Mouse (Mus musculus): ENCODE measurements around the gene Psmd1.

The Psmd1 gene

DNA sequence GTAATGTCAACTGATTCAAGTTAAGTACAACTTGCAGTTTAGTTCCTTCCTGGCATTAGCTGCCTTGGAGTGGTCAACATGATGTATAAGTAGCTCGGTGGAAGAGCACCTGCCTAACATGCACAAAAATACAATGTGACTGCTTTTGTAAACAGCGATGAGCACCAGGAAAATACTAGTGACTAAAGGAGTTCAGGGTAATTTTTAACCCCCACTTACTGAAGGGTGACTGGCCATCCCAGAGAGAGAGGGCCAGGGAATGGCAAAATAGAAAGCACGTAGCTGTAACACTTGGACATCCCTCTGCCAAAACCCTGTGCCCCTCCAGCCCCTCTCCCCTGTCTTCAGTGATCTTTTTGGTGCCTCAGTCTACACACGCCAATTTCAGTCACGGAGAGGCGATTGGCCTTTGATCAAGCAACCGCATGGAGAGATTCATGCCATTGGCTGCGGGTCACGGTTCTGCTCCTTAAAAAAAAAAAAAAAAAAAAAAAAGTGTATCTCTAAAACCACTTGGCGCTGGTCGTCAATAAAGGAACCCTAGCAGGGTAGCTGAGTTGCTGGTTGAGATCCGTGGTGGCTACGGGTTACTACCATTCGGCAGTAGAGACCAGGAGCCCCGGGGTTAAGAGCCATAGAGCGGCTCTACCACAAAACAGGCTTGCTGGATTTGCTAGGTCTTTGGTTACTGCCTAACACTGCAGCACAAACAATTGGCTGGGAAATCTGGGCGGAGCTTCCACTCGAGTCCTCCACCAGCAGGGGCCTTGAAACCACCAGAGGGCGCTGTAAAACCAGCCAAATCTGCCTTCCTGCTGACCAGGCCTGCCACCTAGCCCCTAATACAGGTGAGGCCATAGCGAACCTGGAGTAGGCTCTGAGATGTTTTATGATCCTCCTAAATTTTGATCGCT lies 5.1 kb upstream of the Psmd1 start:
- peak; percentile 93 for DNase-seq (ENCODE audit: low read depth, low spot score)

DNA sequence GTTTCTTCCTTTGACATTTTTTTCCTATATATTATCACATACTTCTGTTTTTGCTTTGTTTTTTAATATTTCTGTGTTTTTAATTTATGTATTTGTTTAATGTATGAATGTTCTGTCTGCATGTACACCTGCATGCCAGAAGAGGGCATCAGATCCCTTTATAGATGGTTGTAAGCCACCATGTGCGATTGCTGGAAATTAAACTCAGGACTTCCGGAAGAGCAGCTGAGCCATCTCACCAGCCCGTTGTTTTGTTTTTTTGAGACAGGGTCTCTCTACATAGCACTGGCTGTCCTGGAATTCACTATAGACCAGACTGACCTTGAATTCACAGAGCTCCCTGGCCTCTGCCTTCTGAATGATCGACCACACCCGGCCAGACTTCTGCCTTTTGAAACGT lies 1.7 kb upstream of the Psmd1 start:
- DNase-seq (ENCODE audit: low read depth, low spot score) = no peak

DNA sequence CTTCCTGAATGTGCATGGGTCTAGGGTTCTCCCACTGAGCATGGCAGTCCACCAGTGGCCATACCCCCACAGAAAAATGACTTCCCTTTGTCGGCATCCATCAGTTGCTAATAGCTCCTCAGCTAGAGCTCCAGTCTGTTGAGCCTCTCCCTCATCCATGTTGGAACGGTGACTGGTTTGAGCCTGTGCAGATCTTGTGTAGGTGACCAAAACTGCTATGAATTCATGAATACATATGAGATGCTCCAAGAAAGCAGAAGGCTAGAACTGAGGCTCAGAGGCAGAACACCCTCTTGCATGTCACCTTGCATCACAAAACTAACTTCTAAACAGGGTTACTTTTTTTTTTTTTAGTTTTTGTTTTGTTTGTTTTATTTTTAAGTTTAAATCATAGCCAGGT lies 12.4 kb downstream of the Psmd1 start:
- DNase-seq (ENCODE audit: low read depth, low spot score) = no peak

DNA sequence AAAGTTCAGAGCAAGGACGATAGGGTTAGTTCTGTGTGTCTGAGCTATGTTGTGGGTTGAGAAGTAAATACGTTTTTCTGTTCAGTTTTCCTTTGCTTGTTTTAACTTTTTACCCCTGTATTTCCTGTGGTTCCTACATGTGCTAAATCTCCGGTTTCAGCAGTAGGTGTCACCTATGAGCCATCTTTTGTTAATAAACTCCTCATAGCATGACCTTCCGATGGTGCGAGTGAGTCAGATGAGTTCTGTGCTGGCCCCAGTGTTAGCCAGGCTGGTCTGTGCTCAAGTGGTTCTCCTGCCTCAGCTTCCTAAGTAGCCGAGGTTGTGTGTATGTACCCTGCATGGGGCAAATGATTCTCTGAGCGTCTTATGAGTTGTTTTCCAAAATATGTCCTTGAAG lies 30.2 kb downstream of the Psmd1 start:
- DNase-seq (ENCODE audit: low read depth, low spot score) = no peak

DNA sequence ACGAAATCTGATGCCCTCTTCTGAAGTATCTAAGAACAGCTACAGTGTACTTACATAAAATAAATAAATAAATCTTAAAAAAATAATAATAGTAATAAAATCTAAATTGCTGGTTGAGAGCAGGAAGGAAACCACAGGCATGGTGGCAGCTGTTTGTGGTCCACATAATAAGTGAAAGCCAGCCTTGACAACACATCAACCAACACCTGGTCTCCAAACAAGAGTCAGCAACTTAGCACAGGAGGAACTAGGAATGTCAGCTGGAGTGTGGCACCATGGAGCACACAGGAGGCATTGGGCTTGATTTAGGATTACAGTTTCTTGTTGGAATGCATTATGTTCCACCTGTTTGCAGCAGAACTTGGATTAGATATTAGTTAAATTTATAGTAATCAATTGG lies 40.9 kb downstream of the Psmd1 start:
- no peak for DNase-seq (ENCODE audit: low read depth, low spot score)

DNA sequence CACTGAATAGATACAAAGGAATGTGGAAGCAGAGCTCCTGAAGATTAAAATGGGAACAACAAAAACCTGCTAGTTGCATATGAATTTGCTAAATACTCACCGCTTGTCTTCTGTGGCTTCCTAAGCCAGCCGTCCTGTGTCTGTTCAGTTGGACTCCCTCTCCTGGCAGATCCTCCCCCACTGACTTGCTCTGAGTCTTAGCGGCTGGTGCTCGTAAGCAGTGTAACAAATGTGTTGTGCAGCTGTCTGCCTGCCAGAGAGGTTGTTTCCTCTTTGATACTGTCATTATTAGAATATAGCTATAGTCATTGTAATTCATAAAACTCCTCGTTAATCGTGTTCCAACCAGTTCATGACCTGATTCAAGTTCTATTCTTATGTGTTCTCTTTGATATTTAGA lies 47.6 kb downstream of the Psmd1 start, which contains the start of gene Htr2b:
TSS of gene Htr2b (minus strand) at position 192 of the 400 bp plus-strand sequence.
- DNase-seq (ENCODE audit: low read depth, low spot score) = no peak

DNA sequence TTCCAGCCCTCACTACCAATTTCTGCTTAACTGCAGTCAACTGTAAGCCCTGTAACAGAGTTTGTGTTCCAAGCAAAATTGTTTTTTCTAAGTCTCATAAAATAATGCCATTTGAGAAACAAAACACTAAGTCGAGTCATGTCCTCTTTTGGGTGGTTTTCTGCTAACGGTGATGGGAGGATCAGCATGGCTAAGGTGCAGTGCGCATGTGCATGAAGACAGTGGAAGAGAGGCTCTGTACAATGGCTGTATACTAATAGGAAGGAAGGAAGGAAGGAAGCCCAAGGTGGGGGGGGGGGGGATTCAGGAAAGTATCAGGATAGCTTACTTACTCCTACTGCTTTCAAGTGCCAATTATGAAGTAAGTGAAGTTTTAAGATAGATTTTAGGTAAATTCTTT lies 50.0 kb downstream of the Psmd1 start:
- no peak for DNase-seq (ENCODE audit: low read depth, low spot score)

DNA sequence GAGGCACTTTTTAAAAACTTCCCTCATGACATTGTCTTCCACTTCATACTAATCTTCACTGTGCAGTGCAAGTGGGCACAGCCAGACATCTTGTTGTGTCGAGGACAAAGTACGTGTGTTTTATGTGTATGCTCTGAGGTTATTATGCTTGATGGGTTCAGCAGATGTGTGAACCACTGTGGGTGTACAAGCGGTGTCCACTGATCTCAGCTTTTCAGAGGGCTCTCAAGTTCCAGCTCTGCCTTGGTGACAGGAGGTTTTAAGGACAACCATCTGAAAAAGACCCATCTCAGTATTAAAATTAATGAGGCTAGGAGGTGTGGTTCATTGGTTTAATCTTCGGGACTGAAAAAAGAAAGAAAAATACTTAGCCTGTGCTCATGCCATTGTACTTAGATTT lies 55.4 kb downstream of the Psmd1 start:
- no peak for DNase-seq (ENCODE audit: low read depth, low spot score)

DNA sequence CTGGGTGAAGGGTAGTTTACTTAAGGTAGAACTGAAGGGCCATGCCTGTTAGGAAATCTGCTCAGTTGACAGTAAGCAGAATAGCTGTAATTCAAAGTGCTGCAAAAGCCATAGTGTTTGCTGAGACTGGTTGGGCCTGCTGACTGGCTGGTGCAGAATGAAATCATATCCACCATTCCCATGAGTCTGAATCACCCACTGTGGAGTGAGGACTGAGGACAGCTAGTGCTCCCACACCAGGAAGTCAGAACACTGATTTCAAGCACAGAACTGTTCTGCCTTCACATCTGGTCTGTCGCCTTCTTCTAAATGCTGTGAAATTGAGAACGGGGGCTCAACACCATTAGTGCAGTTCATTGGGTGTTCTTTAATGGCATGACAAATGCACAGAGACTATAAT lies 61.8 kb downstream of the Psmd1 start:
- no peak for DNase-seq (ENCODE audit: low read depth, low spot score)

DNA sequence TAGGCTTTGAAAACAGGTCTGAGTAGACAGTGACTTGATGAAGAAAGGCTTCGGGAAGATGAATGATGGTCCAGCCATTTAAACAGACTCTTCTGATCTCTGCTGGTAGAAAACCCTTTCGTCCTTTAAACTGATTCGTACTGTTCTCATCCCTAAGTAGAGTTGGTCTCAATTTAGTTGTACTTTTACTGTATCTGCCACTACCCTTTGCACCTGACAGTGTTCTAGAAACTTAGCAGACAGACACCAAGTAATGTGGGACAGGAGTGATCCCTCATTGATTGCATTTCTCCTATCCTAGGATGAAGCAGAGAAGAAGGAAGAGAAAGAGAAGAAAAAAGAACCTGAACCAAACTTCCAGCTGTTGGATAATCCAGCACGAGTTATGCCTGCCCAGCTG lies 69.2 kb downstream of the Psmd1 start, which contains the start of gene Gm21972:
TSS of gene Gm21972 (plus strand) at position 301 of the 400 bp plus-strand sequence.
- DNase-seq (ENCODE audit: low read depth, low spot score) = no peak

DNA sequence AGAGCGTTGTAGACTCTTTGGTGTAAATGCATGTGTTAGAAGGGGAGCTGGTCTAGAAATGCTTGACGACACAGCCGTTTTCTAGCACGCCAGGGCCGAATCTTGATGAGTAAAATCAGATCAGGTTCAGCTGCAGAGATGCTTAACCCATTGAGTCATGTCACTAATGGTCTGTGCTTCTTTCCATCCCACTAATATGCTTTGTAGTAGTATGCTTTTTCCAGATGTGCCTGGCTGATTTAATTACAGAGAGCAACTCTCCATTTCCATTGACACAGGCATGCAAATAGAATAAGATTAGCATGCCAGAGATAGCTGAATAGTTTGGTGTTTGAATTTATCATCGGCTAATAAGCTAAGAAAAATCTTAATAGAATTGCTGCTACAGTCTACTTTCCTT lies 71.1 kb downstream of the Psmd1 start:
- DNase-seq (ENCODE audit: low read depth, low spot score) = no peak

DNA sequence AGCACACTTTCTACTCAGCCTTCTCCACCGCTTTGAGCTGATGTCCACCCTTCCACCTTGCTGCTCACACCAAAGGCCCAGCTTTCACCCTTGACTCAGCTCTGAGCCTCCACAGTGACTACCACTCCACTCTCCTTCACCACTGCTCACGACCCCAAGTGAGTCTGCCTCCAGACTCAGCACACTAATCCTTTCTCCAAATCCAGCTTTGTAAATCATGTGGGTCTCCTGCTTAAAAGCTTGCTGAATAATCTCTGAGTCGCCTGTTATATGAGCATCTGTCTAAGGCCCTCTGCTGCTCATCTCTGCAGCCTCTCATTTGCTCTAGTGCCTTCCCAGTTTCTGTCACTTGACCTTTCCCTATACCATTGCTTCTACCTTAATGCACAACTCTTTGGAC lies 76.9 kb downstream of the Psmd1 start:
- peak; percentile 64 for DNase-seq (ENCODE audit: low read depth, low spot score)

DNA sequence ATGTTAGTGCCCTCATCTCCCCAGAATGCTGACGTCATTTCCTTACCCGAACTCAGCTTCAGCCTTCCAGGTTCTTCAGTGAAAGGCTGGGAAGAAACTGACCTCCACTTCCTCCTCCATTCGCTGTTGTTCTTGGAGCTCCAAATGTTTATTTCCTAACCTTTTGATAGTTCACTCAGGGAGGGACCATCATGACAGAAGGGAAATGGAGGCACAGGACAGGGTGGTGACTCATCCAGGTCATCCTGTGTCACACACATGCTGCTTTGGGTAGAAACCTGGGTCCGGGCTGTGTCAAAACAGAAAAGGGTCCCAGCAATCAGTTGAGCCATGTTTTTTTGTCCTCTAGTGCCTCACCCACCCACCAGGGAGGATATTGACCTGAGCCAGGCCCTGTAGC lies 79.0 kb downstream of the Psmd1 start:
- DNase-seq (ENCODE audit: low read depth, low spot score) = no peak

DNA sequence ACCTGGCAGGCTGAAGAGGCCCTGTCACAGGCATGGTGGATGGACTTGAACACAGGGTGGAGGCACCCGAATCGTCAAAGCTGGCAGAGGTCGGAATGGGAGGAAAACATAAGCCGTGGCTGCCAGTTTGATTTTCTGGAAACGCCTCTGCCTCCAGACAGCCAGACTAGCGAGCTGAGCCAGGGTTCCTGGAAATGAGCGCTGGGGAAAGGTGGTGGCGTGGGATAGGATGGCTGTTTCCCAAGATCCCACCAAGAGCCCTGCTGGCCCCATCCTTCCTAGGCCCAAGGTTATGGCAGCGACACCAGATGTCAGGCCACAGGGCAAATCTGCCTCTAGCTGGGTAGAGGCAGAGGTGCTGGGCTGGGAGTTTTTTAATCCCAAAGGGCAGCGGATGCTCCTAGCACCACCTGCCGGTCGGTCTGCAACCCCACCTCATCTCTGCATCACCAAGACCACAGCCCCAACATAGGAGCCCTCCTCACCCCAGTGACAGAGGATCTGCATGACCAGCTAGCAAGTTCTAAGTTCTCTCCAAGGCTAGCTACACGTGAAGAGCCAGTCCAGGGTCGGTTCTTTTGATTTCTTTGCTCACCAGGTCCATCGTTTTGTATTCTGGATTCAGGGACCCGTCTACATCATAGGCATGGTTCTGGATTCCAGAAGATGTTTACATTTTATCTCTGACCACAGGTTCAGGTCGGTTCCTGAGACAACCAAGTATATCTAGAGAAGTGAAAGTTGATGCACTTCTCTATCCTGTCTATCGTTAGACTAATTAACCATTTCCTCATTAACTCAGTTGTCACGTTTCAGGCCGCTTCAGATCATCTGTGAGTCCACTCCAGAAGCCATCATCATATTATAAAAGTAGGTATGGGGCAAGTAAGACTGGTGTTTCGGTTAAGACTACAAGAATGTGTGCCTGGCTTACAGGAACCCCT lies 80.1 kb downstream of the Psmd1 start:
- DNase-seq (ENCODE audit: low read depth, low spot score) = peak; percentile 21

DNA sequence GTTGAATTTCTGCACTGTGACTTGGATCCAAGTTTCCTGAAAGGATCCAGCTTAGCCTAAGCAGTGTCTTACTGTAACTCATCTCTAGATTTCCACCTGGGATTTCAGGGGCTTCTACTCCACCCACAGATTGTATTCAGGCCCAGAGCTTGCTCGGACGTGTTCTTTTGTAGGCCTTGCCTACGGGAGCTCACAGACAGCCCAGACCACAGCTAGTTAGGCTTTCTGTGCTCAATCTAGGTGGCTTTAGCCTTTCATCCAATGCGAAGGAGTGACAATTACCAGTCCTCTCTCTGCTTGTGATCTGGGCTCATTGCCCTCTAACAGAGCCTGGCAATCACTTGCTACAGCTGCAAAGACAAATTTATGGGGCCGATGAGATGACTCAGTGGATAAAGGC lies 82.1 kb downstream of the Psmd1 start:
- DNase-seq (ENCODE audit: low read depth, low spot score) = no peak

DNA sequence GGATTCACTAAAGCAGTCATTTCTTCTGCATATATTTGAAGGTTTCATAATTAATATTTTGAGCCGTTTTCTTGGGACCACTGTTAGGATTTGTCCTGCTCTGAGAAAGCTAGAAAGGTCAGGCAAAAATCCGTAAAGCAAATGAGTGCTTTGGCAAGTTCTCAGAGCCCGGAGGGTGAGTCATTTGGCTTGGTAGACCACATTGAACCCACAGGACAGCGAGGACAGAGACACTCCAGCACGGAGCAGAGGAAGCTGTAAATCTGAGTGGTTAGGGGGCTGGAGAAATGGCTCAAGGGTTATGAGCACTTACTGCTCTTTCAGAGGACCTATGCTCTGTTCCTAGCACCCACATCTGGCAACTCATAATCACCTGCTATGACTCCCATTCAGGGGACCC lies 83.4 kb downstream of the Psmd1 start:
- DNase-seq (ENCODE audit: low read depth, low spot score) = no peak

DNA sequence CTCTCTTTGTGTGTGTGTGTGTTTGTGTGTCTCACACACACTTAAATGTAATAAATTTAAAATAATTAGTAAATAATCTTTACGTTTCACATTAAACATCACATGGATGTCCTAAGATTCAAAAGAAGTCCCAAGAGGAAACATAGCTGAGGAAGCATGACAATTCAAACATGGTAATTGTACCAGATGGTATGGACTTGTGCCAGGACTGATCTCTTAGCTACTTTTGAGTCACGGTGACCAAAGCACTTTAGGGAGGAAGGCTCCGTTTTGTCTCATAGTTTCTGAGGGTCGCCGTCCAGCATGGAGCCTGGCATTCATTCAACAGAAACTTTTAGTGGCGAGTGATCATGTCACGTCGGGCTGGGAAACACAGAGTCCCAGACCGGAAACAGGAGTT lies 84.0 kb downstream of the Psmd1 start:
- no peak for DNase-seq (ENCODE audit: low read depth, low spot score)

DNA sequence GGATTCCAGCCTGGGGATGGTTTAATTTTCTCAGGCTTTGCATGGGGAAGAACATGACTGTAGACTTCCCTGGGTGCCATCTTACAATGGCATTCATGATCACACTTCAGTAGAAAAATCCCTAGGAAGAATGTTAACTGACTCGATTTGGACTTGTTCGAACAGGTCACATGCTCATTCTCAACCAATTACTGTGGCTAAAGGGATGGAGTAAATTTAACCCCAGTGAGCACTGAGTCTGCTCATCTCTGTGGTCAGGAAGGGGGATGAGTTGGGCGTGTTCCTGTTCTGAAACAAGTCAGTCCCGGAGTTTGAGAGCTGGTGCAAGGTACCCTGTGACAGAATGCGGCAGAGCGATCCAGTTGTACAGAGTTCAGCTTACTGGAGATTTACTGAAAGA lies 86.7 kb downstream of the Psmd1 start:
- DNase-seq (ENCODE audit: low read depth, low spot score) = no peak

DNA sequence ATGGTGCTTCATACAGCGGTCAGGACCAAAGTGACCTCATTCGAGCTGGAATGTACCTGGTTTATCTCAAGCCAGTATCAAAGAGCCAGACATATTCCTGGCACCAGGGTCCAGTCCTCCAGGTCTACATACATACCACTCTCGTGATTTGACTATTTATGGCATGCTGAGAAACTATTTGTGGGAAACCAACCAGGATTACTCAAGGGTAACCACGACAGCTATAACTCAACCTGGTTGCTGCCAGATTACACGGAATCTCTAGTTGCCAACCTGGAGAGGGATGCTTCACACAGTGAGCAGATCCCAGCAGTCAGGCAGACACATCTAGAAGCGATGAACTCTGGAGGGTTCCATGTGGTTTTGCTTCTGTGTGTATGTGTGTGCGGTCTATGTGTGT lies 87.2 kb downstream of the Psmd1 start:
- no peak for DNase-seq (ENCODE audit: low read depth, low spot score)

DNA sequence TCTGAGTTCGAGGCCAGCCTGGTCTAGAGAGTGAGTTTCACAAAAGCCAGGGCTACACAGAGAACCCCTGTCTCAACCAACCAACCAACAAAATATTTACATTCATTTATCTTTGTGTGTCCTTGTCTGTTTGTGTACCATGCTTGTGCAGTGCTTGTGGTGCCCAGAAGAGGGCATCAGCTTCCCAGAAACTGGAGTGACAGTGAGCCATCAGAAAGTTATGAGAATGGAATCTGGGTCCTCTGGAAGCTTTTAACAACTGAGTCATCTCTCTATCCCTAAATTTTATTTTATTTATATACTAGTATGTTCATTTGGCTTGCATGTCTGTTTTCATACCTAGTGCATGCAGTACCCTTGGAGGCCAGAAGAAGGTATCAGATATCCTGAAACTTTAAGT lies 88.4 kb downstream of the Psmd1 start:
- no peak for DNase-seq (ENCODE audit: low read depth, low spot score)

DNA sequence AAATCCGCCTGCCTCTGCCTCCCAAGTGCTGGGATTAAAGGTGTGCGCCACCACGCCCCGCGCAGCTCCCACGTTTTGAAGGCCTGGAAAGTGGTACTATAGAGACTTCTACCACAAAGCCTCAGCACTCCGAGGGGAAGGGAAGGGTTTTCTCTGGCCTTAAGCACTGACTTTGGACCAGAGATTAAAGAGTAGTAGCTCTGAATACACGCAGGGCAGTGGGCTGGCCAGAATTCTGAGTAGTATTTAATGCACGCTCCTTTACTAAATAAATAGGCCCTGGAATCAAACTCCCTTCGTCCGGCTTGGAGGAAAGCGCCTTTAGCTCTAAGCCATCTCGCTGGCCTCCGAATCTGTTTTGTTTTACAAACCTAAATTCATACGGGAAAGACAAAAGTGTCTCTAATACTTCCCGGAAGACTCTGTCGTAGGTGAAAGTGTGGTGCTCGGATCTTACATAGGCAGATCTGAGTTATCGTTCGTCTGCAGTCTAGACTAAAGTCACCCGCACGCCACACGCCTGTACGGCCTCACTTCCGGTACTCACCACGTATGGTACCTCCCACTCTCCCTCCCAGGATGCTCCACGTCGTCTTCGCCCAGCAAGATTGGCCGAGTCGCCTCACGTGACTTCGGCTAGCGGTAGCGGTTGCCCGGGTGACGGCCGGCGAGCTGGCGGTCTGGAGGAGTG lies 90.1 kb downstream of the Psmd1 start, which contains the start of gene Armc9:
TSS of gene Armc9 (plus strand) at position 648 of the 691 bp plus-strand sequence.
- DNase-seq (ENCODE audit: low read depth, low spot score) = peak; percentile 87

DNA sequence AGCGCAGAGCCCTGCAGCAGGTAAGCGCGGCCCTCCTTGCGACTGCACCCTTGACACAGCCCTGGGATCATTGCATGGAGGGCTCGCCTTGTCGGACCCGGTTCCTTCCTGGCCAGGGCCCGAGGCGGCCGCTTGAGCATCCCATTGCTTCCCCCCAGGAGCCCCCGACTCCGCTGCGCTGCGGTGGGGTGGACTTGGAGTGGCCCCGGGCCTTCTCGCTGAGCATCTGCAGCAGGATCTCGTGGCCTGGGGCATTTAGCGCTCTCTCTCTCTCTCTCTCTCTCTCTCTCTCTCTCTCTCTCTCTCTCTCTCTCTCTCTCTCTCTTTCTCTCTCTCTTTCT lies 90.6 kb downstream of the Psmd1 start:
- DNase-seq (ENCODE audit: low read depth, low spot score) = no peak

All from retina, postnatal 7 days (tissue).